Mouse (Mus musculus): Measurements from ENCODE around the gene Gm37240. TPM values are rescaled to one million over a fixed set of nuclear protein-coding genes. Genes with fewer than 3 reads are reported as not detected.
"Not testable (repeated sequence)": the region's sequence is repeated elsewhere in the genome, so short reads cannot be mapped to it uniquely, and the experiment has no call there.

Gm37240 gene
- polyA plus RNA-seq, 1 experiment from 2014 or later = 5.2 TPM

DNA sequence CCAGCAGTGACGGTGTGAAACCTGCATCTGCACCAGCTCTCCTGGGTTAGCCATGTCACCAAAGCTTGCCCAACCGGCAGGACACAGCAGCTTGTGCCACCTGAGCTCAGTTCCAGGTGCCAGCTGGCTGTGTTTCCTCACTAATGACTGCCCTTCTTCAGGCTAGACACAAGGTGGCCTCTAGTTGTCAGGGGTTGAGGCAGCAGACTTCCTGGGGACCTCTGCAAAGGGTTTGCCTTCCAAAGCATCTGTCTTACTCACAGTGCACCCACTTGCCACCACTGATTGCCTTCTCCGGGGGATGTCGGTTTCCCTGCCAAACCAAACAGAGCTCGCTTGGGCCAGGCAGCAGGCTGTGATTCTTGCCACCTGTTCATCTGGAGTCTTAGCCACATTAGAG lies 1199.1 kb downstream of the Gm37240 start:
- peak; percentile 28 for DNase-seq (ENCODE audit: low spot score)

DNA sequence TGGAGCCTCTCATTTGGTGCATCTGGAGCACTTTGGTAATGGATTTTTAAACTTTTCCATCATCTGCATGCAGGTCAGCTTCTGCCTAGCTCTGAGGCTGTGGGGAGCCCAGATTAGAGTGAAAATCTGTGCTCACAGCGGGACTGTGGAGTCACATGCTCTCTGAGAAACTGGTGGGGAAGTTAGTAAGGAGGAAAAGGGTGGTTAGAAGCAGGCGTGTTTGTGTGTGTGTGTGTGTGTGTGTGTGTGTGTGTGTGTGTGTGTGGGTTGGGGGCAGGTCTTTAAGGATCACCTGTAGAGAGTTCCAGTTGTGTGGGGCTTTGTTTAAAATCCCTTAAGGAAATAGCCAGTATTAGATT lies 1199.9 kb downstream of the Gm37240 start:
- DNase-seq (ENCODE audit: low spot score) = no peak

DNA sequence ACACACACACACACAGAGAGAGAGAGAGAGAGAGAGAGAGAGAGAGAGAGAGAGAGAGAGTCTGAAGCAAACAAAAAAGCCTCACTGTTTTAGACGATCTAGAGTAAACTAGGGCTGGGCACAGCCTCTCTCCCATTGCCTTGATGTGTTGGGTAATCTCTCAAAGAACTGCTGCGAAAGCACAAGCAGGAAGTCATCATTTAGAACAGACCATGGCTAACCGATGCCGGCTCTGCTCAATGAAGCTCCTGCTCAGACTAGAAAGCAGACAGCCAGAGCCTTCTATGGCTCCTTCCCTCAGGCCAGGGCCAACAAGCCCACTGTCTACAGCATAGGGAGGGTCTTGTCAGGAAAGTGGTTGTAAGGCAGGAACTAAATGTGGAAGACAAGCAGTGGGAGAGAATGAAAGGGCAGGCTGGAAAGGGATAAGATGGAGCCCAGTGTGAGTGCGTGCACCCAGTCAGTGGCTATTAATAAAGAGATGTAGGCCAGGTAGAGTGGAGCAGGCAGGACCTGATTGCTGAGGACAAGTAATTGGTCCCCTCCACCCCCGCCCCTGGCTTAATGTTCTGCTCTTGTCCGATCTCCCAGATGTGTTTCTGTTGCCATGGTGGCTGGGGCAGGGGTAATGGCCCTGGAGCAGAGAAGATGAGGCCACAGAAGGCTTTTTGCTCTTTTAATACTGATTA lies 1200.4 kb downstream of the Gm37240 start:
- no peak for DNase-seq (ENCODE audit: low spot score)

DNA sequence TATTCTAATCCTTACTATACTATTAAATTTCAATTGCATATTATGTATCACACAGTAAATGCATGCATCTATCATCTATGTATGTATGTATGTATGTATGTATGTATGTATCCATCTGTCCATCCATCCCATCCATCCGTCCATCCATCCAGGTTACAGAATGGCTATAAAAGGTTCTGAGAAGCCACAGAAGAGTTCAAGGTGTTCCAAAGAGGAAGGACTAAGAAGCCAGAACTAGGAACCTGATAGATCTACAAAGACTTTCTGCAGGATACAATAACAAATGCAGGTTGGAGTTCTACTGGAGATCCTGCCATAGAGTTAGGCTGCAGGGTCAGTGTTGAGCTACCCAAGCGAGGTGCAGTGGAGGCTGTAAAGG lies 1201.0 kb downstream of the Gm37240 start:
- DNase-seq (ENCODE audit: low spot score) = no peak

DNA sequence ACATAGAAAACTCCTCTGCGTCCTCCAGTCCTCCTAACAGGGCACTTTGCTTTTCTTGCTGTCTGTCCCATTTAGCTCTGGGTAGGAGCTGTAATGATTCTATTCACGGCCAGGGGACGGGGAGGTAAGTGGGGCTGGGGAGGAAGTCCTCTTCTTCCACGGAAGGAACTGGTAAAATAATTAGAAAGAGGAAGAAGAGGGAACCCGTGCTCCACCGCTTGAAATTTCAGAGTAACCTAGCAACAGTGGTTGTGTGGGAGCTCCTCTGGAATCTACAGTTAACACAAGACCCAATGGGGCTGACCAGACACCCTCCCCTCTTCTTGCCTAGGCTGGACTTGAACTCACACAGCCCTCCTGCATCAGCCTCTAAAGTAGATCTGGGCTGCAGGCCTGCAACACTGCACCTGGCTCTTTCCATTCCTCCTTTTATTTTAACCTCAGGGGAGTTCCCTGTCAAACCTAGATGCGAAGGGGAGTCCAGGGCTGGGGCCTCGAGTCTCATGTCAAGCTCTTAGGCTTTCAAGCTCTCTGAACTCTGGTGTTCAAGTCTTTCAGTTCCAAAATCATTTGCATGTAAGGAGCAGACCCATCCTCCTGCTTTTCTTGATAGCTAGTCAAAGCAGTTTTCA lies 1201.5 kb downstream of the Gm37240 start:
- no peak for DNase-seq (ENCODE audit: low spot score)

DNA sequence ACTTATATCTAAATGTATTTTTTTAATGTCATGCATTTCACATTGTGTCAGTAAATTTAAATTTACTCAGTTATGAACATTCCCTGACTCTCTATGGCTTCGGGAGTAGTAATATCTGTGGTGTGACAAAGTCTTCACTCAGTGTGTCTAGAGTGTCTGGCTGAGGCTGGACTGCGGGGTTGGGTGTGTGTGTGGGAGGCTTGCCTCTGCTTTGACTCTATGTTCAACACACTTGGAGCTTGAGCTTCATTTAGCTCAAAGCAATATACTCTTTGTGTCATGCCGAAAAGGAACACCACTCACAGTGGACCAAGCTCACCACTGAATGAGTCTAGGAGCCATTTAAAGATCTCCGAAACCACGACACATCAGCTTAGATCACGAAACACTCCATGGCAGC lies 1203.5 kb downstream of the Gm37240 start:
- no peak for DNase-seq (ENCODE audit: low spot score)

DNA sequence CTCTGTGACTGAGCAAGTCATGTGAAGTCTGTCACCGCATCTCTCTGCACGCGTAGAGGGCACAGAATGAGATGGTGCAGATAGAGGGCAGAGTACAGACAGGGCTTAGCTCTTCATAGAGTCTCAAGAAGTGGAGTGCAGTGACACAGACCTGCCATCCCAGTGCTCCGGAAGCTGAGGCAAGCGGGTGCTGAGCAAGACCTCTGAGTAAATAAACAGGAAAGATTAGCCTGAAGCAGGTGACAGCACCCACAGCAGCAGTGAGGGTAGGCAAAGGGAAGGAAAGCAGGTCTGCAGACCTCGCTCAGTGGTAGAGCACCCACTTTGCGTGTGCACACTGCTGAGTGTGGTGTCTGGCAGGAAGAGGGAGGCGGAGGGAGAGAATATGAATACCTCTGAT lies 1205.6 kb downstream of the Gm37240 start:
- peak; percentile 77 for DNase-seq (ENCODE audit: low spot score)

DNA sequence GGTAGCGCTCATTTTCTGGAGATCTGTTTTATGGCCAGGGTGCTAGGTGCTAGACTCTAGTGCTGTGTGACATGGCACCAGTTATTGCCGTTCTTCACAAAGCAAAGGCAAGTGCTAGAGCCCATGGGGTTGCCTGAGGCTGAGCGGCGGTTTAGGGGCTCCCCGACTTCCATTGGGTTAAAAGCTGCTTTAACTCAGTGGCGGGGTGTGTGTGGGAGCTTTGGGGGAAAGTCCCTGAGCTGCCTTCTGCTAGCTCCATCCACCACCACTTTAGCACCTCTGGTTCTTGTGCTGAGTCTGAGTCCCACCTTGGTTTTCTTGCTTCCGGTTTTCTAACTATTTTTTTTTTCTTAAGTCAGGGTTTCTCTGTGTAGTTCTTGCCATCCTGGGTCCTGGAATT lies 1207.3 kb downstream of the Gm37240 start:
- no peak for DNase-seq (ENCODE audit: low spot score)

DNA sequence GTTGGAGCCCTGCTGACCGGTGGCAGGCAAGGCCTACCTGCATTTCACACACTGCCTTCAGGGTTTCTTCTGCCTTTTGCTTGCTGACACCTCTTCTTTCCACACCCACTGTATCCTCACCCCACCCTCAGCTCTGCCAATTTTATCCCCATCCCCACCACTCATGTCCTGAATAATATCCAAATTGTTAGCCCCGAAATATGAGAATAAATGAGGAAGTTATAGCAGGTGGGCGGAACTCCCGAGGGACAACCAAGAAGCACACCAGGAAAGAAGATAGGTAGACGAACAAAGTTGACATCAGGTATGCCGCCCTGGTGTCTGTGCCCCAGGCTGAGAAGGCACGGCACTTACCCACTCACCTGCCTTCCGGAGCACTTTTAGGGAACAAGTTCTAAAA lies 1207.8 kb downstream of the Gm37240 start:
- no peak for DNase-seq (ENCODE audit: low spot score)

DNA sequence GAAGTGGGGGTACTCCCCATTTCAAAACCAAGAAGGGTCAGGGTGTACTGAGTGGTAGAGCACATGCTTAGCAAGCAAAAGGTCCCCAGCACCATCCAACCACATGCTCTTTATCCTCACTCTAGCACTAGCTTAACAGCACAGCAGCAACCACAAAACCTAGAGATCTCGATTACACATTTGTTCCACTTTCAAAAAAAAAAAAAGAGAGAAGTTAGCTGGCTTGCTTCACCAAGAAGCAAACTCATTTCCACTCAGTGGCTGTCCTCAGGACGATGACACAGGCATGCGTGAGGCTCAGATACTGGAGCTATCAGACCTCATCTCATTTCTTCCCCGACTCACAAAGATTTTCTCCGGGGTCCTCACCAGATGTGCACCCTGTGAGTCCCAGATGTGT lies 1208.4 kb downstream of the Gm37240 start:
- peak; percentile 40 for DNase-seq (ENCODE audit: low spot score)

DNA sequence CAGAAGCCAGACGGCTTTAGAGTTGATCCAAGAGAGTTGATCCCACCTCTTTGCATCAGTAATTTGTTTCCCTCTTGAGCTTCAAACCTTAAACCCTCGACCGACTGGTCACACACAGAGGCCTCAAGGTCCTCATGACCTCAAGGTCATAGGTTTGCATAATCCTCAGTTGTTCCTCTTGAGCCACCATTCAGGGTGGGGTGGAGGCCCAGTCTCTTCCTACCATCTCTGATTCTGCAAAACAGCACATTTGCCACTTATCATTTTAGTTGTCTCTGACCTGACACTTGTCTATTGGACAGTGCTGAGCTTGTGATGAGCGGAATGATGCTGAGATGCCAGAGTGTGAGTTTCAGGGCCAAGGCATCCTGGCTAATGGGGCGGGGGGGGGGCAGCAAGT lies 1211.6 kb downstream of the Gm37240 start:
- DNase-seq (ENCODE audit: low spot score) = no peak

DNA sequence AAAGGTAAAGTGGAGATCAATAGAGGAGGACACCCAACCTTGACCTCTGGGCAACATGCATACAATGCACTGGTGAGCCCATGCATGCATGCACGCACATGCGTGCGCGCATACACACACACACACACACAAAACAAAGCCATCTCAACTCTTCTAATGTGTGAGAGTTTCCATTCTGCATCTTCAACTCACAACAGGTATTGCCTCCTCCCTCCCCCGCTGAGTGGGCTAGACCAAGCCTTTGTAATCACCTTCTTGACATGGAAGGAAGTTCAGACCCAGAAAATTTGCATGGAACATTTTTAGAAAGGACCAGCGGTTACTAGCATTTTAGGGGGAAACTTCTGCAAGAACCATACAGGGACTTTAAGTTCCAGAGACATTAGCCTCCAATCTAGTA lies 1213.8 kb downstream of the Gm37240 start:
- no peak for DNase-seq (ENCODE audit: low spot score)

DNA sequence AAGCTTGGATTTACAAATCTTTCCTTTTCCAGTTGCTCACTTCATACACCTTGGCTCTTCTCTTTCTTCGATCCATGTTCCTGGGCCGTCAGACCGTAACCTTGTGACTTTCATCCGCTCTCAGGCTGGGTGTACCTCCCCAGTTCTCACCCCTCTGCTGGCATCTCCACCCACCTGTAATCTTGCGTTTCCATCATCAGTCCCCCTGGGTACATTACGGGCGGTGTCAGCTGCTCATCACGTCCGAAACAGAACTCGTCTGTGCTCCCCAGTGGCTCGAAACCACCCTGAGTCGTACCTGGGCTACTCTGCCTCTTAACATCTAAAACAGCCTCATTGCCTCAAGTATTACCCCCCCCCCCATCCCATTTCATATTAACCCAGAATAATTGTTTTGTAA lies 1215.2 kb downstream of the Gm37240 start:
- no peak for DNase-seq (ENCODE audit: low spot score)

DNA sequence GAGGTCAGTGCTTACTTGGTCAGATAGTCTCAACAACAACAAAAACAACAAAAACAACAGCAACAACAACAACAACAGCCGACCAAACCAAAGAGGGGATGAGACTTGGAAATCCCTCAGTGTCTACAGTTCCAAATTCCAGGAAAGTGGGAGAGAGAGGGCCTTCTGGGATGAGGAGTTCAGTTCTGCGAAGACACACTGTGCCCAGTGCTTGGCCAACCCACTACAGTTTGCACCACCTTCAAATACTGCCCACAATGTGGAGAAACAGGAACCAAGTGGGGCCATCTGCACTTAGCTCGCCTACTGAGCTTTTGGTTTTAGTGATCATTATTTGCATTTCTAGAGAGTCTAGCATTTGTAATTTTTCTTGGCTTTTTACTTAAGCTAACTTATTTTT lies 1218.4 kb downstream of the Gm37240 start:
- no peak for DNase-seq (ENCODE audit: low spot score)

DNA sequence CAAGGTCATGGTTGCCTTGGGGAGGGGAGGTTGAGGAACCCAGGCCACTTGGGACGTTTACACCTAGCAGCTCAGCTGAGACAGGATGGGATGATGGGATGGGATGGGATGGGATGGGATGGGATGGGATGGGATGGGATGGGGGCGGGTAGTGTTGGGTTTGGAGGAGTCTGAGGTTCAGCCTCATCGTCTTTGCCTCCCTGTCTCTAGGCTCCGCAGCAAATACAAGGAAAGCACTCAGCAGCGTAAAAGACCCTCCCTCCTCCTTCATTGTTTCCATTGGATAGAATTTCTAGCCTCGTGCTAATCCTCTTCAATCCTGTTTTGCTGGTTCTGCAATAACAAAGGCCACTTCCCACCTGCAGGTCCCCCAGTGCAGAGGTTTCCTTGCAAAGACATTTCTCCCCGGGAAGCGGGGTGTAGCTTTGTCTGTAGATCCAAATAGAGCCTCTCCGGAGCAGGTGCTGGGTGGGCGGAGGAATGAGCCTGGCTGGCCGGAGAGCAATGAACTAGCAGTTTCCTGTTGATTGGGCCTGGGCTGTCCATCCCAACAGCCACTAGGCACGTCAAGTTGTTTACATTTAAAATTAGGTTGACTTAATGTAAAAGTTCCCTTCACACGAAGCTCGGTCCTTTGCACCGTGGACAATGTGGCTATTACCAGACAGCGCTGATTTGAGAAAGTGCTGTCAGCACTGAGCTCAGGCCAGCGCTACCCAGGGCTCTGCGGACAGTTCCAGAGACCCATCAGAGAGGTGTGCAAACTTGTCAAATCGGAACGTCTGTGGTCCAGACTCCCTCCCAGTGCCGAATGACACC lies 1221.9 kb downstream of the Gm37240 start:
- DNase-seq (ENCODE audit: low spot score) = no peak

DNA sequence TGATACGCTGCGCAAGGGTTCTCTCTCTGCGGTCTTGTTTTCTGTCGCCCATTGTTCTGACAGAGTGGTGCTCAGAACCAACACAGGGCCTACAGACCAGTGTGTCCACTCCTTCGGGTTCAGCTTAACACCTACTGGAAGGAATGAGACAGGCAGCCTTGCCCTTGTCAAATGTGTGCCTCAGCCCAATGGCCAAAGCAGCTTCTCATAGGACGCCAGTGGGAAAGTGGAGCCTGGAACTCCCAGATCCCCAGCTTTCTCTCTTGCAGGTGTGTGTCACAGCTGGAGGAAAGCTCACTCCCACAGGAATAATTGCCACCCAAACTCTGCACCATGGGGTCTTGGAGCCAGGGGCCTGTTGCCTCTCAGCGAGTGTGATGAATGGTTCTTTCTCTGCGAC lies 1222.6 kb downstream of the Gm37240 start:
- DNase-seq (ENCODE audit: low spot score) = no peak

DNA sequence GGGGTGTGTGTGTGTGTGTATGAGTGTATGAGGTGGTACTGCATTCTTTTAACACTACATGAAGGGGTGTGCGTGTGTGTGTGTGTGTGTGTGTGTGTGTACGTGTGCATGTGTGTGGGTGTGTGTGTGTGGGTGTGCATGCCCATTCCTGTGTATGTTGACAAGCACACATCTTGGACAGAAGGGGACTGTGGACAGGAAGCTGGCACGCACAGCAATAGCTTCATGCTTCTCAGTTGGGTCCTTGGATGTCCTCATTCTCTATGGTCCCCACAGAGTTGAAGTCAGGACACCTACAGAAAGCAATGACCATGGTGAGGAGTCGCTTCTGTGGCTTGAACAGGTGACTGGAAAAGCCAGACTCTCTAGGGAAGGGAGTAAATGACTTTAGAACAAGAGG lies 1223.5 kb downstream of the Gm37240 start:
- no peak for DNase-seq (ENCODE audit: low spot score)

DNA sequence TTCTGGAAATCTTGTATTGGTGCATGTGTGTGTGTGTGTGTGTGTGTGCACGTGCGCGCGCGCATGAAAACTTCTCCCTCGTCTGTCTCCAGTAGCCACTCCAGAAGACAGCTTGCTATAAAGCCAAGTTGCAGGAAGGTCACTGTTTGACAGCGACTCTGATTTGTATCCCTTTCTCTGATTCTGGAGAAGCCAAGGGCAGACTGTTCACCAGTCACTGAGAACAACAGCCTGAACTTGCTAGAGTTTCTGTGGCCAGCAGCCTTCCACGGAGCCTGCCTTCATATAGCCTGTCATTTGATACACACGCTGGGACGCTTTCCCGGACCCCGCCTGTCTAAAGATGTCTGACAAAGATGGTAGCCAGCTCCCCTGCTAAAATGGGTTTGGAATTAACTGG lies 1224.2 kb downstream of the Gm37240 start:
- DNase-seq (ENCODE audit: low spot score) = no peak

DNA sequence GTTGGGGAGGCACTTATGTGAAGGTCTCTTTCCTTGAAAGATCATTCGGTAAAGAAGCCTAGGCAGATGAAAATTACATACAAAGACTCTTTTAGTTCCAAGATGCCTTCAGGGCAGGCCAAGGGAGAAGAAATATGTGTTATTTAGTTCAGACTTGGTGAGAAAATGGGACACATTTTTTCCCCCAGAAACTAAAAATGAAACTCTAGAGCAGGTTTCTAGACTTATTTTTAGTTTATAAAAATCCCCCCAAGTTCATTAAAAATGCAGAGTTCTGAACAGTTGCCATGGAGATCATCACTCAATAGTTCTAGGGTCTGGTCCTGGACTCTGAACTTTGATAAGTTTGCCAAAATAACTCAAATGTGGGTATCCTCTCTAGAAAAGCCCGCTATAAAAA lies 1226.9 kb downstream of the Gm37240 start:
- no peak for DNase-seq (ENCODE audit: low spot score)

DNA sequence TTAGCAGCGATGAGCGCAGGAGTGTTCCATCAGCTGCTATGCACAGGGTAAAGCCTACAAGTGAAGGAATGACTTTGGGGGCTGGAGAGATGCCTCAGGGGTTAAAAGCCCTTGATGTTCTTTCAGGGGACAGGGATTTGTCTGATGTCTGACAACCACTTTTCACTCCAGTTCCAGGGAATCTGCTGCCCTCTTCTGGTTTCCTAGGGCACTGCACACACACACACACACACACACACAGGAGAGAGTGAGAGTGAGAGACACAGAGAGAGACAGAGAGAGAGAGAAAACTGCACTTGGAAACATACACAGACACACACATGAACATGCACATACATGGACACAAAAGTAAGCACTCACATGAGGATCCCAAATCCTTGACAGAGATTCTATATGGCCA lies 1228.4 kb downstream of the Gm37240 start:
- DNase-seq (ENCODE audit: low spot score) = no peak

DNA sequence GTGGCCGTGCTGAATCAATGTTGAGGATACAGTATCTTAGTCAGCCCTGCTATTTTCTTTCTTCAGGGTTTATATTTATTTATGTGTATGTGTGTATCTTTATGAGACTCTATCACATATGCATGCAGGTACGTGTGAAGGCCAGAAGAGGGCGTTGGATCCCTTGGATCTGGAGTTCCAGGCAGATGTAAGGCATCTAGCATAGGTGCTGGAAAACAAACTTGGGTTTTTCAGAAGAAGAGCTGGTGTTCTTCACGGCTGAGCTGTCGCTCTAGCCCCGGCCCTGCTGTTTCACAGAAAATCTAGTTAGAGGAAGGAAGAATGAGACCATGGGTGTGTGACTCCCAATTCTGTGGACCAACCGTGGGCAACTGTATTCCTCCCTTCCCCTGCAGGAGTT lies 1229.3 kb downstream of the Gm37240 start:
- DNase-seq (ENCODE audit: low spot score) = no peak

DNA sequence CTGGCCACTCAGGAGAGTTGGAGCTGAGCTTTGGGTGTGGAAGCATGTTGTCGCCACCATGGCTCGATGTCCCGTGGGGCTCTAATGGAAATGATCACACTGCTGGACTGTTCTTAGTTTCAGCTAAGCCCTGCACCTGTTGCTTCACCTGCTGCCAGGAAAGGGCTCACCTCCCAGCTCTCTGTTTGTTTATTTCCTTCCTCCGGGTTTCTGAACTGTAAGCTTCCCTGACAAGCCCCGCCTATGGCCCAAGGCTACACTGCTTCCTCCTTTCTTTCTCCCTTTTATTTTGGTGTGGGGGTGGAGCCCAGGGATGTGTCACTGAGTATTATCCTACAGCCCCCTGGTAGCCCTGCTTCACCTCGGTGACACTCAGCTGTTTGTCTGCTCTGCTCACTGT lies 1230.1 kb downstream of the Gm37240 start:
- peak; percentile 32 for DNase-seq (ENCODE audit: low spot score)

DNA sequence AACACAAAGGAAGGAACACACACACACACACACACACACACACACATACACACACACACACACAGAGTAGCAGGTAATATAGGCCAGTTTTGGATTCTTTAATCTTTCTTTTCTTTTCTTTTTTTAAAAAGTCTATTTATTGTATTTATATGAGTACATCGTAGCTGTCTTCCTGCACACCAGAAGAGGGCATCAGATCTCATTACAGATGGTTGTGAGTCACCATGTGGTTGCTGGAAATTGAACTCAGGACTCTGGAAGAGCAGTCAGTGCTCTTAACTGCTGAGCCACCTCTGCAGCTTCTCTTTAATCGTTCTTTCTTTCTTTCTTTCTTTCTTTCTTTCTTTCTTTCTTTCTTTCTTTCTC lies 1231.5 kb downstream of the Gm37240 start:
- not testable (repeated sequence) for DNase-seq (ENCODE audit: low spot score)

All from thymus, postnatal 0 days (tissue).